Mouse (Mus musculus) retina, postnatal 1 day (tissue): ENCODE data around the gene Kcnip2.

ENCODE experiments used
- DNase-seq: peaks from one replicate; pipeline ENCODE4 v3.0.0-alpha.2; 2012

Gene Kcnip2

DNA sequence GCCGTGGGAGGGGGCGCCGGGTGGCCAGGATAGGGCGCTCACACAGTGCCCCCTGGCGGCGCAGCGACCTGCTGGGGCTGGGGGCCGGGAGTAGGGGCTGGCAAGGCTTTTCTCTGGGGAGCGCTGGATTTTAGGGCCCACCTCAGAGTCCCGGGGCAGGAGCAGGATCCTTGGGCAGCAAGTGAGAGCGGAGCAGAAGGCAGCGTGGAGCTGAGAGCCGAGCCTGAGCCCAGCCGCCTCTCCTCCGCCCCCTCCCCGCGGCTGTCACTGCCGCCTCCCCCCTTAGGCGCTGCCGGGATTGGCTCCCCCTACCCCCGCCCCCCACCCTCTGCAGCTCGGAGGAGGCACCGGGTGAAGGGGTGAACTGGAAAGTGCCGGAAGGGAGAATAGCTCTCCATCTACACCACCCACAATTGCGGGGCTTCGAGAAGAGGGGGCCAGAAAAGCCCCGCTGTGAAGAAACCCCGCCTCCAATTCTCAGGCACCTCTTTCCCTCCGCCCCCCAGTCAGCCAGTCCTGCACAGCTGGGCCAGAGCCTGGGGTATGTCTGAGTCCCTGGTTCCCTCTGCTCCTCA lies at the start of gene Kcnip2:
Kcnip2 (minus strand) TSS at position 231 of the 575 bp plus-strand sequence.
- peak; percentile 74 for DNase-seq

DNA sequence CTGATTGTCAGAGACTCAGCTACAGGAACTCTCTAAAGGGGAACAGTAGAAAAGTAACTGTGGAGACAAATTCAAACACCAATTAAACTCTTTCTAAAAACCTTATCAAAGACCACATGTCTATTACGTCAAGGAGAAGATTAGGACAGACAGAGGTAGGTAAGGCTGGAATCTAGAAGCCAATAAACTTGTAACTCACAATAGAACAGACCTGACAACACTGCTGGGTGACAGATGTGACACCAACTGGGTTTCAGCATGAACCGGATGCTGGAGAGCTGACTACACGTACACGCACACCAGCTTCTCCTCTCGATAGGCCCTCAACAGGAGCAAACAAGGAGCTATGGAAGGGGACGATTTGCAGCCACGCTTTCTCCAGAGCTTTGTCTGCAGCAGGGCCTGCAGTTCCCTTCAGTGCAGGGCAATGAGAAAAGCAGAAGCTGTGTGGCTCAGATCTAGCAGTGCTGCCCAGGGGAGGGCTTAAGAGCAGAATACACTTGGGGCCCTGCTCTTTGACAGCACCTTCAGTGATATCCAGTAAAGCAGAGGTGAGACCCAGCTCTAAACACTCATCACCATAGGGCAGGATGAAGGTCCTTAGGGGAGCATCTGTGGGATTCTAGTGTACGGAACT lies 39.5 kb upstream of the Kcnip2 start:
- DNase-seq: no peak

DNA sequence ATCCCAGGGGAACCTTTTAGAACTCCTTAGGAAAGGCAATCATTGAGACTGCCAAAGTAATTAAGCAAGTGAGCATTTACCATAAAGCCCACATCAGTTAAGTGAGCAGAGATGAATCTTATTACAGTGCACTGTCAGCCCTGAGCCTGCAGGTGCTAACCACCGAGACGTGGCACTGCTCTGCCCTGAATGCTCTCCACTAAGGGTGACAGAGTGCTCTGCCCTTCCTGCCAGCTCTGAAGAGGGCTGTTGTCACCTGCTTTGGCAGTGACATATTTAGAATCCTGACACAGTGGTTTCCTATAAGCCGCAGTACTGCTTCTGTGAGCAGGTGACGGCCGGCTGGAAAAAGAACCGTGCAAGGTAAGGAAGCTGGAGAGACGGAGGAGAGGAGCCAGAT lies 38.7 kb upstream of the Kcnip2 start:
- no peak for DNase-seq

DNA sequence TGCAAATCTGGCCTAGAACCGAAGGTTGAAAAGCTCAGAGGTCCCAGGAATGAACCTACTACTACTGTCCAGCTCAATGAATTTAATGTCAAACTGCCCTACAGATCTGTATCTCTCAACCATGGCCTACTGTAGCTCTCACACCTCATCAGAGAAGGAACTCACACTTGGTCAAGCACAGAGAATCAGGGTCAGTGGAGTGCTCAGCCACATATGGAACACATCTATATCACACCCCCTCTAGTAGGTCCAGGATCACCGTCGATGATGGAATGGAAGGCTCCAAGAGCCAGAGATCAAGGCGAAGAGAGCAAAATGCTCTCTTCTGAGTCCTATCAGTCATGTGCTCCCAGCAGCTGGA lies 31.9 kb upstream of the Kcnip2 start:
- no peak for DNase-seq

DNA sequence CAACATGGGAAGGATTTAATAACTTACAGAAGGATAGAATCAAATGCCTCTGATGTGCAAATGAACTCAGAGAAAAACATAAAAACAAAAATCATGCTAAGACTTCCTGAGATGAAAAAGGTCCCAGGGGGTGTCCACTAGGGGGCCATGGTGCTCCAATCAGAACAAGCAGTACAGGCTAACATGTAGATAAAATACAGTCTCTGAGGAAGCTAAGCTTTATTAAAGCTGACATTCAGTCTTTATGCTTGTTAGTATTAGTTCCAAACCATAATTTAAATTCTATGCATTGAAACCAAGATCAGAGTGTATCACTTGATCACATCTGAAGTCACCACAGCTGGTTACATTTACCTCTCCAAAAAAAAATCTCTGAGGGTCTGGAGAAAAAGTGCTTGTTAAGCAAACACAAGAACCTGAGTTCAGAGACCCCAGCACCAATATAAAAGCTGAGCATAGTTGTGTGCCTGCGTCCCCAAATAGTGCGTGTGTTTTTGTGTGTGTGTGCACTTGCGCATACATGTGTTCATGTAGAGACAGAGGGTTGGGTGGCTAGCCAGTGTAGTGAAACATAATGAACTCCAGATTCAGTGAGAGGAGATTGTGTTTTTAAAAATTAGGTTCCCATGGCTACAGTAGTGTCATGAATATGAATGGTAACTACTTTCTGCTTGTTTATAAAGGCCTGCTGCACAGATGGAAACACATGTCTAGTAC lies 31.3 kb upstream of the Kcnip2 start:
- DNase-seq: peak; percentile 11

DNA sequence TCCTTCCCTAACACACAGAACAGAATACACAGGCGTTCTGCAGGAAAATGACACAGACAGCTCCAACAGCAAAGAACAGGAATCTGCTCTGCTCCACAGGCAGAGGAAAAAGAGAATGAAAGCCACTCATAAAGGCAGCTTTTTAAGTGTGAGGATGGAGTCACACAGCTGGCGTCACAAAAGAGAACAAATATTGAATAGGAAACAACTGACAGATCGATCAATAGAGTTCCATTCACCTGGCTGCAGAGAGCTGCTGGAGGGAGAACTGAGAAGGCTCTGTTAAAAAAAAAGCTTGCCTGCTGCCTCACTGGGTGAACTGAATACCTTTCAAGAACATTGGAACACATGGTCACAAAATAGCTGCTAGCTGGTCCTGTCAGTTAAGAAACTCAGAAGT lies 28.3 kb upstream of the Kcnip2 start:
- DNase-seq: no peak

DNA sequence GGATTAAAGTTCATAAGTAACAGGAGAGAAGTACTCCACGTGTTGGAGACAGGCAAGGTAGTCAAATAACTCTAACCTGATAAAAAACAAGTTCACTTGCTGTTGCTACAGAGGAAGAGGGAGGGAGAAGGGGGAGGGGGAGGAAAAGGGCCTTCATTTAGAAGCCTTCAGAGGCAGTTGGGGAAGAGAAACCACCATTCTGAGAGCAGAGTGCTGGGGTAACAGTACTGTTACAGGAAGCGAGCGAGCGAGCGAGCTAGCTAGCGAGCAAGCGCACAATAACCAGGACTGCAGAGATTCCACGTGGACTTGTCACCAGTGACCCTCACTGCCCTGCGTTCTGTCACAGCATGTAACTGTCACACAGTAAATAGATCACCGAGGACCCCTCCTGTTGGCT lies 27.6 kb upstream of the Kcnip2 start:
- DNase-seq: peak; percentile 49

DNA sequence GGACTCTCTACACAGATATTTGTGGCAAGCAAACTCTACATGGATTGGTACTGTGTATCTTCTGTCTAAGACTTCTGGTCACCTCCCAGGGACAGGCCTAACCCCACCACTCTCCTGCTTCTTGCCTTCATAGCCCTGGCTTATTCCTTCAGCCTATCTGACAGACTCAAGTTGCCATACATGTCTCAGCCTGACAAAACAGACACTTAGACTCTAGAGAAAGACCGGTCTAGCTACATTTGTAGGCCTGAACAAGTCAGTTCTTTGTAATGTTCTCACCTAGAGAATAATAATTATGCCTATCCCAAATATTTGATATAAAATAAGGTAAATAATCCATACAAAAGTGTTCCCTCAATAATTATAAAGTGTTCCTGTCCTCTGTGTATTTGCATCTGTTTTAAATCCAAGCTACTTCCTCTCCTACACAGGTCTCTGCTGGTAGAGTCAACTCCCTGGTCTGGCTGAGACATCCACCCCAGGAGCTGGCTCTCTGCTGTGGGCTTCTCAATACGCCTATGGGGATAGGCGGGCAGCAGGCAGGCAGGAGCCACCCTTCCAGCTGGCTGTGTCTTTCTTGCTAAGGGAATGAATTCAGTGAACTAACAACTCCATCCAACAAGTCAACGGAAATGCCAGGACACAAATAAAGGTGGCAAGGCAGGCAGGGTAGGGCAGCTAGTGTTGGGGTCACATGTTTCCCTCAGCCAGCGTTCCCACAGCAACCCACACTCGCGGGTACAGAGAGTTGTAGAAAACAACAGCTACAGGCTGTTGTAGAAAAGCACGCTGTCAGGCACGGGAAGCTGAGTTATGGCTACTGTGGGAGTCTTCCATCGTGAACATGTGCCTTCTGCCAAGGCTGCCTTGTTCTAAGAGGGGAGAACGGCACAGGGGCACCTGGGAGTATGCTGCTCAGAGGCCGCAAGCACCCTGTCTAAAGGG lies 21.5 kb upstream of the Kcnip2 start:
- no peak for DNase-seq

DNA sequence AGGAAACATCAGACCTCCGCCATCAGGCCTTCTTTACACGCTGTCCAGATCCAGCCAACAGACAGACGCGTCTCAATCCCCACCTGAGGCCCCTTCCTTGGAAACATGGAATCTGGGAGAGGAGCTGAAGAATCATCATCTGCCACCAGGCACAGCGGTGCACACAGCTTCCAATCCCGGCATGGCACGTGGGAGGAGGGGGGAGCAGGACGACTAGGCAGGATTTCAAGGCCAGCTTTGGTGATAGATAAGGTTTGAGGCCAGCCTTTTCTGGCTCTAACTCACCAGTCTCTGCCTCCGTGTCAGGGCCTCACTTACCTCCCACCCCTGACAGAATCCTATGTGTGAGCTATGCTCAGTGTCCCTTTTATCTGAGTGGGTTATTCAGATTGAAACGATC lies 19.6 kb upstream of the Kcnip2 start:
- DNase-seq: no peak

DNA sequence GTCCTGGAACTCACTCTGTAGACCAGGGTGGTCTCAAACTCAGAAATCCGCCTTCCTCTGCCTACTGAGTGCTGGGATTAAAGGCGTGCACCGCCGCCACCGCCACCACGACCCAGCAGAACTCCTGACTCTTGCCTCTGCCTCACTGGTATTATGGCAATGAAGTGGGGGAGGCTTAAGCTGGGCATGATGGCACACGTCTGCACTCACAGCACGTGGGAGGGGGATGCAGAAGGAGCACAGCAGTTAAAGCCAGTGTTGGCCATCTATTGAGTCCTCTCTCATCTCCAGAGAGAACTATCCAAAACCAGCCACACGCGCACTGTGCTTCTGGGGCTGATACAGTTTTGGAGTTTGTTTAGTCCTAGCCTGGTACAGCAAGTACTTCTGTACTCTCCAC lies 17.8 kb upstream of the Kcnip2 start:
- no peak for DNase-seq

DNA sequence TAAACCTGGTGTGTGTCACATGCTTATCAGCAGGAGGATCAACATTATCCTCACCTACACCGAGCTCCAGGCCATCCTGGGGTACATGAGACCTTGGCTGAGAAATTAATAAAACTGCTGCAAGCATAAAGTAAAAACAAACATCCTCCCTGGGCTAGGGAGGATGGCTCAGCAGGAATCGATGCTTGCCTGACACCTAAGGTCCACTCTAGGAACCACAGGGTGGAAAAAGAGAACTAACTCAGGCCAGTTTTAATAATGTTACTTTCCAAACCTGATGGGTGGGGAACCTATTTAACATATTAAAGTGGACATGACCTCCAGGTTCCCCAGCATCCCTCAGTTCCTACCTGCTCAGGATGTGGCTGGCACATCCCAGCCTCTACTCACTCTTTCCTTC lies 14.8 kb upstream of the Kcnip2 start:
- no peak for DNase-seq

DNA sequence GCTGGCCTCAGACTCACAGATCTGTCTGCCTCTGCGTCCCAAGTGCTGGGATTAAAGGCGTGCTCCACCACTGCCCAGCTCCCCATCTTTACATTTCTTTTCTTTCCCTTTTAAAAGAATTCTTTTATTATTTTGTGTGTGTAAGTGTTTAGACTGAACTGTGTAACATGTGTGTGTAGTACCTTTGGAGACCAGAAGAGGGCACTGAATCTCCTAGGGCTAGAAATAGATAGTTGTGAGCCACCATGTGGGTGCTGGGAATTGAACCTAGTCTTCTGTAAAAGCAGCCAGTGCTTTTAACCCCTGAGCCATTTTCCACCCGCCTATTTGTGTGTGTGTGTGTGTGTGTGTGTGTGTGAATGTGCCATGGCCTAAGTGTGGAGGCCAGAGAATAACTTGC lies 11.9 kb upstream of the Kcnip2 start:
- no peak for DNase-seq

DNA sequence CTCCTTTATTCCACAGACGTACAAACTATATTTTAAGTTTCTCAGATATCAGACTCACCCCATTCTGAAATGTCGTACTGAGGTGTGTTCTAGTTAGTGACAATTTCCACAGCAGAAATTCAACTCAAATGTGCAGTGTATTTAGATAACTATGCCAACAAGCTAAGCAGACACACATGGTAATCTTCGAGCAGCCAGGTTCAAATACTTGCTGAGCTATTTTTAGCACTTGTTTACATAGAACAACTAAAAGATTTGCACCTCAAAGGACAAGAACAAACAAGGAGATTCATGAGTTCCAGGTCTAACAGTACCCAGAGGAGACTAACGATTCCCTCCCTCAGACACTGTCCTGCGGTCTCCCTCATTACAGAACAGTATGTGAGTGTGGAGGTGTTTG lies 11.3 kb upstream of the Kcnip2 start:
- DNase-seq: no peak

DNA sequence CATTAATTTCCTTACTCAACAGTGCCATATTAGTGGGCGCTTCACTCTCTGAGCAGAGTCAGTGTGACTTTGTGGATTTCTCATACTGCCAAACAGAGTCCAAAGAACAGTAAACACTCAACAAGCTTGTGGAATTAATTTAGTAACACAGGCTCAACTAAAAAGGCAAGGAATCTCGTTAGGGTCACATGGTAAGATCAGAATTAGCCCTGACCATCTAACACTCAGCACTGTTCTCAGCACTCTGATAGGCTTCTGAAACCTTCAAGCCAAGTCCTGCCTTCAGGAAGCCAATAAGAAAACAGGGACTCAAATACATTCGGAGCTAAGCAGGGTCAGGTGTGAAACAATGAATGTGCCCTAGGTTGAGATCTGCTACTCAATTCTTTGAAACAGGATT lies 10.3 kb upstream of the Kcnip2 start:
- DNase-seq: no peak

DNA sequence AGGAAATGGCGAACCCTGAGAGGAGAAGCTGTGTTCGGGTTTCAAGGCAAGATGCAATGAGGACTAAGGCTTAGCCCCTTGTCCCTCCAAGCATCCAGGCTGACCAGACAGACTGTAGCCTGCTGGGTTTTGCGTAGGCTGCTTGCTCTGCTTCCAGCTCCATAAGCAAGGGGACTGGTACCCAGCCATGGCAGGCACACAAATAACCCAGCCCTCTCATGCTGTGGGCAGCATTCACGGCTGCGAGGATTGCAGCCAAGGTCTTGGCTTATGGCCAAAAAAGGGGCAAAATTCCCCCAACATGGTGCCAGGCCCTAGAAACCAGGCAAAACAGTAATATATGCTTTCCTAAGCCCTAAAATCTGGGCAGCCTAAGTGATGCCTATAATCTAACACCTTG lies 6.0 kb upstream of the Kcnip2 start:
- no peak for DNase-seq

DNA sequence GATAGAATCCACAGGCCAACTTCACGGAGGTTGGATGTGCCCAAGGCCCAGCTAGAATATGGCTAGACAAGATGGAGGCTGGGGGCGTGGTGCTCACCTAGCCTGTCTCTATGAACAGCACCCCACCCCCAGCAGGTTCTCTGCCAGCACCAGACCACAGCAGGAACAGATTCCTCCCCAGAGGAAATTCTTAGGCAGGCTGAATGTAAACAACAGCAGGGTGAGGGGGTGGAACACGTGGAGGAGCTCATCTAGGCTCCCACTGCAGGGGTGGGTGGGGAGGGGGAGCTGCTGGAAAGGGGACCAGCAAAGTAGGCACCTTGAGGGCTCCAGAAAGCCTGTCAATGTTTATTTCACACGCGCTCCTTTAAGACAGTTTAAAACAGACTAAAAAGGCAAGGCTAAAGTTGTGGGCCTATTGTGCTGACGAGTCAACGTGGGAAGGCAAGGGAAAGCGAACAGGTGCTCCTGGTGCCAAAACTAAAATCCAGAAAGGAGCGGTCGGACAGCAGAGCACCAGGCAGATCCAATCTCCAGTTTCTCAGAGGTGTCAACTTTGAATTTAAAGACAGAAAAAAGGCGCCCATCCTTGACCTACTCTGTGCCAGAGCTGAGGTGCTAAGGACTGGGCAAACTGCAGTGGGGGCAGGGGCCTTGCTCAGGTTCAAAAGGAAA lies 2.1 kb upstream of the Kcnip2 start:
- no peak for DNase-seq

DNA sequence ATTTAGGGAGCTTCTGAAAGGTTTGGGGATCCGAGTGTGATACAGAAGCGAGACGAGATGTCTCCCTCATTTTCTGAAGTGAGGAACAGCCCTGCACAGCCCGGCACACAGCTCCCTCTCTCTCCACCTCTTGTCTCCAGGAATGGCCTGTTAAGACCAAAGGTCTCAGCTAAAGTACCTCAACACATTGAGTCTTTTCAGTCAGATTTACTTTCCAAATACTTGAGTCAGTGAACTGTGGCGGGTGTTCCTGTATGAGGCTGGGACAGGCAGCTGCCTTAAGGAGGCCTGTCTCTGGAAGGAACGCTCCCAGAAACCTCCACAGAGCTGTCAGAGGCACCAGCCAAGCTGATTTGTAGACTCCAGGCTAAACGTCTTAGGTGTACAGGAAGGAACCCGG lies 866 bp upstream of the Kcnip2 start:
- DNase-seq: no peak

DNA sequence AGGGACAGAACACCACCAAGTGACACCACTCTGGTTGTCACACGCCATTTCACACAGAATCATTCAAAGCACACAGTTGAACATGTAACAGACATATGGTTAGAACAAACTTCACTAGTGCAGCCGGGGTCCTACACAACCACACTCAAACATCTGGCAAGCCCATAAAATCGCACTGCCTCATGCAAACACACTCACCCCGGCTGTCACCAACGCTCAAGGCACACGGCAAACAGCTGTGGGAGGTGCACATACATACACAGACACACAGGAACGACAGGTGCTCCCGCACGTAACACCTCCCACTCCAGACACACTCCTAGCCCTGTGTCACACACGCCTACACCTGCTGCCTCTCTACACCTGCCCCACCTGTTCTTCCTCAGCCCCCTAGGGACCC lies 691 bp downstream of the Kcnip2 start:
- DNase-seq: no peak

DNA sequence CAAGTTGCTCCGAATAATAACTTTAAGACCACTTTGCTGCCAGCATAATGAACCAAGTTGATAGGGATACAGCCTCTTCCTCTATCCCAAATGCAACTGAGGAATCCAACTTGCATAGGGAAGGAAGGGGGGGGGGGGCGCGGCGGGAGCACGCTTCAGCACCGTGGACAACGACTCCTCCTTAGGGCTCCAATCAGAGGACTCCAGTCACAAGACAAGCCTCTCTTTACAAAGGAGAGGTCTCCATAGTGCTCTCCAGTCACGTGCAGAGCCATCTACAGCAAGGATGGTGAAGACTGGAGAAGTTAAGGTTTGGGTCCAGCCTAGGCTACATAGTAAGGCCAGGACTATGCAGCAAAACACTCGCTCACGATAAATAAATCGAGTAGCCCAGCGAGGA lies 2.1 kb downstream of the Kcnip2 start:
- peak; percentile 52 for DNase-seq

DNA sequence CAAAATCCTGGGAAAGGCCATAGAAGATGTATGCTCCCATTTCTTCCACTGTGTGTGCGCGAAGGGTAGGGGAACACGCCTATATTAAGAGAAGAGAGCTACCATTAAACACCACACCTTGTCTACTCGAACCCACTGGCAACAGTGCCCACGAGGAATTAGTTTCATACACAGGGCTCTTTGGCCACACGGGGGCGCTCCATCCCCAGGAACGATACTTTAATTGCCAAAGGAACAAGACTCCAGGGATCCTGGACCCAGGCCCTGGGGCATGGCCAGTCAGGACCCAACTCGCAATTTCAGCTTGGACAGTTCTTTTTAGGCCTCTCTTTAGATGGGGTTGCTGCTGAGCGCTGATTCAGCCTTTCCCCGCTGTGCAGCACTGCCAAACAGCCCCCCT lies 2.6 kb downstream of the Kcnip2 start:
- peak; percentile 88 for DNase-seq

DNA sequence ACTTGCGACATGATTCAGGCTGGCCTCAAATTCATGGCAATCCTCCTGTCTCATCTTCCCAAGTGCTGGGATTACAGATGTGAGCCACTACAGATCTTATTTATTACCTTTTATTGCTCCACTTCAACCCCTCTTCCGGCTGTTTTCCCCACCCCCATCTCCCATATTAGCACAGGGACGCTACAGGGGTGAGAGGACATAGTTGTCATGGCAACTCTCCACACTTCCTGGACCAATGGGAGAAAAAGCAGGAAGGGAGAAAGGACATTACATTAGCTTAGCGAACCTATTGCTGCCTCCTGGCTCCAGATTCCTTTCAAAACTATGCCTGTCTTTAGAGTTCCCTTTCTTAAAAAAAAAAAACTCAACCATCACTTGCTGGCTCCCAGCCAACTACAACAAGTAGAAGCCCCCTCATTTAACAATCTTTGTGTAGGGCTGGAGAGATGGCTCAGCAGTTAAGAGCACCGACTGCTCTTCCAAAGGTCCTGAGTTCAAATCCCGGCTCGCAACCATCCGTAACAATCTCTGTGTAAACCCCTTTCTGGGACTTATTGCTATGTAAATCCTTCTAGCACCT lies 3.1 kb downstream of the Kcnip2 start:
- peak; percentile 66 for DNase-seq

DNA sequence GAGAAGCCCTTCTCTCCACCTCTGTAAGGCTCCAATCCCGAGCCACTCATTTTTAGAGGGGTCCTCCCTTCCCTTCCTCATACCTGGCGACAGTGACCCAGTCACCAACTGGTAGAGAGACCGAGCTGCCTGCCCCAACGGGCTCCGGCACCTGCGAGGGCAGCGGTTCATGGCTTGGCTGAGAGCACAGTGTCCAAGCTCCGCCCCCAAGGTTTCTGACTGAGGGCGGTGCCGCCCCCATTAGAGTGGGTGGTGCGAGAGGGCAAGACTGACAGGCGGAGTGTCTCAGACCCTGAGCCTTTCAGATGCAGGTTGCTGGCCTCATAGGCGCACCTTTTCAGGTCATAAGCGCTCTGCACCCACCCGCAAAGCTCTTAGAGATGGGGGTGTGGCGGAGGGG lies 3.7 kb downstream of the Kcnip2 start:
- DNase-seq: peak; percentile 78
